Mouse (Mus musculus) testis, postnatal 10 days (tissue): ENCODE measurements around the gene Parp3.

ENCODE experiments used
- DNase-seq: peaks from one replicate; pipeline ENCODE4 v3.0.0; 2021; ENCODE audit warnings: low spot score

Parp3 gene

DNA sequence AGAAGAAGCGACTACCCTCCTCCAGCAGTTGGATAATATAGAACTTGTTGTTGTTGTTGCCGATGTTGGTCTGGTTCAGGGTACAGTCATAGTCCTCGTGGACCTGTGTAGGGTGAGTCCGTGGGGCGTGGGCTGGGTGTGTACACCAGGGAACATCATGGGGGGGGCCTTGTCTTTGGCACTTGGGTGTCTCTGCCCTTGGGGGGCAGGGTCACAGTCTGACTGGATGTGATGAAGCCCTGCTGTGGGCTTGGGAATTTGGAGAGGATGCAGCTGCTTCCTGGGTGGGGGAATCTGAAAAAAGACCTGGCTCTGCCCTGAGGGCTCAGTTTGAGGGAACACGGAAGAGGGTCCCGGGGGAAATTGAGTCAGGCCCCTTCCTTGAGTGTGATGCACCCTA, 1.7 kb downstream of the Parp3 start:
- peak; percentile 75 for DNase-seq

DNA sequence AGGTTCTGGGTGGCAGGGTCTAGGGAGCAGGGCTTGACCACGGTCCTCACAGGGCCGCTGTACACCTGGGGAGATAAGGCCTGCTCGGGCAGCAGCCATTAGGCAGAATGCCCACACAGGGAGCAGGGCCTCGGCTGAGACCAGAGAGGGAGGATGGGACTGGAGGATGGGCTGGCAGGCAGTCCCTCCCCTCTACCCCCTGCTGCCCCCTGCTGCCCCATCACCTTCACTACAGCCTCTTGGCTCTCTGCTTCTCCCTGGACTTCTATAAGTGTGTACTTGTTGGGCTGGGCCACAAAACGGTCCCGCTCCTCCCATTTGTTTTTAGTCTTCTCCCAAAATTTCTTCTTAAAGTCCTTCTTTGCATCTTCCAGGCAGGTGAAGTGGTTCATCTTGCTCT, 2.3 kb downstream of the Parp3 start:
- DNase-seq: peak; percentile 87

DNA sequence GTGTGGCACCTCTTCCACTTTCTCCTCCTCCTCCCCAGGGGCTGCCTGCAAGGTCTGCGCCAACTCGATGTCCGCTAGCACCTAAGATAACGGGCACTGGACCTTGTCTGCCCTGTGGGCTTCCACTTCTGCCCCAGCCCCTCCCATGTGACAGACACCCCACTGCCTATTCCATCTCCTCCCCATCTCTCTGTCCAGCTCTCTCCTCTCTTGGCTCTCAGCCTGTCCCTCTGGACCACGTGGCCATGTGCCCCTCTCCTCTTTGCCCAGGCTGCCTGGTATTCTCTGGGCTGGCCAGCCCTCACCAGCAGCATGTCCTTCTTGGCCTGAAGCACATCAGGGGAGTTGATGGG, 3.0 kb downstream of the Parp3 start:
- DNase-seq: peak; percentile 47

DNA sequence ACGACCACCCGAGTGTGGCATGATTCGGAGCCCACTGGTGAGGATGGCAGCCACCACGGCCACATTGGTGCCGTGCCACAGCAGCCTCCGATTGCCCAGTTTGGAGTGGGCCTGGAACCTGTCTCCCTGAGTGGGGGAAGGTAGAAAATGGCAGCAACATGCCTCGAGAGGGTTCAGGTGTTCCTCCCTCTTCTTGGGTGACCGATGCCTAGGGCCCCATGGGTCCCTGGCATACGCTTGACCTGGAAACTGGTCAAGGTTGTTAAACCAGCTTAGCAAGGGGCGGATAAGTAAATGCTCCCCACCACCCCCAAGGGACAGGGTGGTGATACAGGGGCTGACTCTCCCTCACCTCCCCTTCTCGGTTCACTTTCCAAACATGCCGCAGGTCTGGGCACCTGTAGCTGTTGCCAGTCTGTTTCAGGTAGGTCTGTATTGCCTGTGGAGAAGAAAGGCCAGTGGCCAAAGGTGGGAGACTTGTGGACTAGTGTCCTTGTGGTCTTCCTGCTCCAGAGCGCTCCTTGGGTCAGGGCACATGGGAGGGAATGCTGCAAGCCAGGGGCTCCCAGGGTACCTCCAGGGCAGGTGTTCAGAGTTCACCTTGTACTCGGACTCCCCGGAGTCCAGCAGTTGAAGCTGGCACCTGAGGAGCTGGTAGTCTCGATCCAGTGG, 3.5 kb downstream of the Parp3 start:
- DNase-seq: no peak

DNA sequence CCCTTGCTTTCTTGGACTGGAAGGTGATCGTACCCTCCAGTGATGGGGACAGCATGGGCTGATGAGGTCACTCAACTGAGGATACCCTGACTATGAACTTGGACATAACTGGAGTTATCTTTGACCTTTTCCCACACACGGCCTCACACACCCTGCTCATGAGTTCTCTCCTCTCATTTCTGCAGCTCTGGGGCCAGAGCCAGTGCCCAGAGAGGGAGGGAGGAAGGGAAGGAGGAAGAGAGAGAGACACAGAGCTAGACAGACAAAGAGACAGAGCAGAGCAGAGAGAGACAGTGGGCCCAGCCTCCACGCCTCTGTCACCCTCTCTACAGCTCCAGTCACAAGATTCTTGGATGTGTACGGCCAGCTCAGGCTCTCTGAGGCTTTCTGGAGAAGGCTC, 4.4 kb downstream of the Parp3 start:
- no peak for DNase-seq

DNA sequence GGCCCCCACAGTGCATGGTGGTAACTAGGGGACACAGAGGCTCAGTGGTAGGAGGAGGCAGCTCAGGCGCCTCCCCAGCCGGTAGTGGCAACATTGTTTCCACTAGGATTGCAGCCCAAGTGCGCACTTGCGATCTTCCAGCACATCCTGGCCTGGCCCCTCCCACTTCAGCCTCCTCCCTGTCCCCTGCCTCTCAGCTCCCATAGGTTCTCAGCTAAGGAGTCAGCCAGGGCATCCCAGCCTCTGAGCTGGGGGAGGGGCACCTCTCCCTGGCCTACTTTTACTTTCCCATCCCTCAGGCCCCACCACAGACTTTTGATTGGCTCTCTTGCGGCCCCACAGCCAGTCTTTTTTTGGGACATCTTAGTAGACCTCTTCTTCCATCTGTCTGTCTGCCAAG, 4.9 kb downstream of the Parp3 start:
- DNase-seq: peak; percentile 84

DNA sequence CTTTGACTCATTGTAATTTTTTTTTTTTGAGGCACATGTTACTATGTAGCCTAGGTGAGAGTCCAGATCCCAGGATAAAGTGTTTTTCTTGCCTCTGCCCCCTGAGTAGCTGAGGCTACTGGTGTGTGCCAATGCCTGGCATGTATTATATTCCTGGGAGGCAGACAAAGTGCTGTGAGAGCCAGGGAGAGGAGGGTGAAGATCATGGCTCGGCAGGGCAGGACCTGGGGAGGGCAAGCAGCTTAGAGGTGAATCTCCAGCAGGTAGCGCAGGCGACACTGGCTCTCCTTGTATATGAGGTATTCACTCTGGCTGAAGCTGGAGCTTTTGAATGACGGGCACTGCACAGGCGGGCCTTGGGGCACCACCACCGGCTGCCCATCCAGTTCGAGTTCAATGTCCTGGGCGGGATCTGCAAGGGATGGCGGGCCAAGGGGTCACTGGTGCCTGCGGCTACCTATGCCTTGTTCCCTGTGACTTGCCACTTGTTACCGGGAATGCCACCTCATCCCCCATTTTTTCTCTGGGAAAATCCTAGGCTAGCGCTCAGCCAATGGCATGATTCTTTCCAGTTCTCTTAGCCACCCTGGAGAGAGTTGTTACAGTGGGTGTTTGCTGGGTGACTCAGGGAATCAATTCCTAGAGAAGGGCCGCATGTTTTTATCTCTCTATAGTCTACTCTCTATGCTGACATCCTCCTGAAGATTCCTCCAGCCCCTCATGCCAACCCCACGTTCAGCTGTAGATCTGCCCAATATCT, 5.6 kb downstream of the Parp3 start:
- DNase-seq: peak; percentile 43

DNA sequence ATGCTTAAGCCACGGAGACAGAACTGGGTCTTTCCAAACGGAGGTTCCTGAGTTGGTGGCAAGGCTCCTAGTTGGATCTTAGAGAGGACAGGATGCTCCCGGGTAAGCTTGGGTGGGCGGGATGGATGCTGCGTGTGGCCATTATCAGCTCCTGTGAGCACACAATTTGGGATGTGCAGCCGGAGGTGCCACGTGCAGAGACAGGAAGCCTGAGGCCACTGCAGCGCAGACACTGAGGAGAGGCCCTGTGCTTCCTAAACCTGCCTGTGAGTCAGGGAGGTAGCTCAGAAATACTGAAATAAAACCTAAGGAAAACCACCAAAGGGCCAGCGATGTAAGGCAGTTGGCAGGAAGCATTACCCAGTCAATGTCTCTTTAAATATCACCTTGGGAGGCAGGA, 7.0 kb downstream of the Parp3 start:
- no peak for DNase-seq

DNA sequence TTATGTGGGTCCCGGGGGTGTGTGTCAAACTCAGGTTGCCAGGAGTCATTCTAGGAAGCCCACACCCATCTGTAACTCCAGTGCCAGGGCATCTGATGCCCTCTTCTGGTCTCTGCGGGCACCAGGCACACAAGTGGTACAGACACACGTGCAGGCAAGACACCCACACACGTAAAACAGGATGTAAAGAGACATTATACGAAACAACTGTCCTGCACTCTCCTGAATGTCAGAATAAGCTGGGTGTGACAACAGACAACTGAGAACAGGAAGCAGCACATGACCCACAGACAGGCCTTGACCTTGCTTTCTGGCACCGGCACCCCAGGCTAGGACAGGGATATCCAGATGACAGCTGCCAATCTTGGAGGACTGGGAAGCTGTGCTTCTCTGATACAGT, 7.4 kb downstream of the Parp3 start:
- DNase-seq: no peak

DNA sequence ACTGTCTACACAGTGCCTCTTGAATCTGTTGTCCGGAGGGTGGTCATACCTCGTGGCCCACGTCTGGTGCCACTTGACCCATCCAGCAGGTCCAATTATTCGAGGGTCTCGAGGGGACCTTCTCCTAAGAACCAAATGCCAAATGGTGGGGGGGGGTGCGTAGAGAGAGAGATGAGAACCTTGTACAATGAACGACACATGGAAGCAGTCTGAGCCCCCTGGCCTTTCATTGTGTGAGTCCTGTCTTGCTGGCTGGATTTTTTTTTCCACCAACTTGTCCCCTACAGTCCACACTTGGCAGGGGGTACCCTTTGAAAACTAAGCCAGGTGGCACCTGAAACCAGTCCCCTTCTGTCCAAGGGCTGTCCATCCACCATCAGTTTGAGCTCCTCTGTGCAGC, 9.0 kb downstream of the Parp3 start:
- no peak for DNase-seq

DNA sequence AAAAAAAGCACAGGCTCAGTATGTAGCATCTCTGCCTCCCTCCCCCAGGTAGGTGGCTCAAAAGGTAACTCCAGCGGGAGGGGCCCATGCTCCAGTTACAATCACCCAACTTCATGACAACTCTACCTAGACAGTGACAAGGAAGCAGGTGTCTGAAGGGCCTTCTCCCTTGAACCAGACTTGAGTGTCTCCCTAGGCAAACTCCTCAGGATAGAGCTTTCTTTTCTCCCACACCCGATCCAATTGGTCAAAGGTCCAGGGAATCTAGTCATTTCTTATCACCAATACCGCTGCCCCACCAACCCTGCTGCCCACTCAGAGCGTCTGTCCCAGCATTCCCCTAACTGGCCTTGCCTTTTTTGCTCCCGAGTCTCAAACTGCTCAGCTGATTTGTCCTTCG, 10.0 kb downstream of the Parp3 start:
- DNase-seq: no peak

DNA sequence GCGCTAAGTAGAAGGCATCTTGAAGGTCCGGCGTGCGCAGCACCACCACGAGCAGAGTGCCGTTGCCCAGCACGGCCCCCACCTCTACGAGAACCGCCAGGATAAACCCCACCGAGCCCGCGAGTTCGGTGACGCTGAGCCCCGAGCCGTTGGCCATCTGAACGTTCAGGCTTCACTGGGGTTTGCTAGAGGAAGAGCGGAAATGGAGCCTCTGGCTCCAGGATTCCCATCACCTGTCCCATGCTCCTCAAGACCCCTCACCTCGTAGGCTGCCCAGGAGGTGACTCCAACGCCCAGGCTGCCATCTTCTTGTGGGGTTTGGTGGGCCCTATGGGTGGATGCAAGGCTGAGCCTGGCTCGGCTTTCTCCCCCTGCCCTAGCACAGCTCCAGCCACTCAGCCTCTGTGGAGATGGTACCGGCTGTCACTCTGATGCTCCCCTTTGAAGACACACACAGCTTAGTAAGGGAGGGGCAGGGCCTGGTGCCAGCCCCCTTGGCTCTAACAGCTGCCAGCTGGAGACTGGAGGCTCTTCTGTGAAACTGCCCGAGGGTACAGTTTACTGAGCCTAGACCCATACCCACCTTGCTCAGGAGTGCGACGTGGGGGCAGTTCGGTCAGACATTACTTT, 11.1 kb downstream of the Parp3 start, which contains the start of gene Gpr62:
TSS of gene Gpr62 (minus strand) at position 368 of the 630 bp plus-strand sequence.
- DNase-seq: no peak

DNA sequence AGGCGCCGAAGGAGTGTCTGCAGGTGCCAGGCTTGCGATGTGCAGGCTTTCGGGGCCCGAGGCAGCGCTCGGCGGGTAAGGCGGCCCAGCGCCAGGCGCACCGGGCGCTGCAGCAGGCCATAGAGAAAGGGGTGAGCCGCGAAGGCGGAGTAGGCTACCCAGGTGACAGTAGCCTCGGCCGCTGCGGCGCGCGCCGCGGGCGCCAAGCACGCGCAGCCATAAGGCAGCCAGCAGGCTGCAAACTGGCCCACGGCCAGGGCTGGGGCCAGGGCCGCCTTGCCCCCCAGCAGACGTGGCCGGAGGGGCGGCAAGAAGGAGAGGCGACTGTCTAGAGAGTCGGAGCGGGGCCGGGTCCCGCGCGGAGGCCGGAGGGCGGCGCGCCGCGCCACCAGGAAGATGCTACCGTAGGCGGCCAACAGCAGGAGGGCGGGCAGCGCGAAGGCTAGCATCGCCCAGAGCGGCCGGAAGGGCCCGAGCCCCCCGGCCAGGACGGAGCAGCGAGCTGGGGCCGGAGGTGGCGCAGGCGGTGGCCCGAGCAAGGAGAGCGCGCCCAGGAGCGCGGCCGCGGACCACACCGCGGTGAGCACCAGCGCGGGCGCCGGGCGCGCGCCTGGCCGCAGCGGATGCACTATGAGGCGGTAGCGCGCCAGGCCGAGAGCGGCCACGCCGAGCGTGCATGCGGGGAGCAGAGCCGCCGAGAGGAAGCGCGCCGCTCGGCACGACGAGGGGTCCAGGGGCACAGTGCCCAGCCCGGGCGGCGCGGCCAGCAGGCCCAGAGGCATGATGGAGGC, 11.8 kb downstream of the Parp3 start:
- peak; percentile 71 for DNase-seq

DNA sequence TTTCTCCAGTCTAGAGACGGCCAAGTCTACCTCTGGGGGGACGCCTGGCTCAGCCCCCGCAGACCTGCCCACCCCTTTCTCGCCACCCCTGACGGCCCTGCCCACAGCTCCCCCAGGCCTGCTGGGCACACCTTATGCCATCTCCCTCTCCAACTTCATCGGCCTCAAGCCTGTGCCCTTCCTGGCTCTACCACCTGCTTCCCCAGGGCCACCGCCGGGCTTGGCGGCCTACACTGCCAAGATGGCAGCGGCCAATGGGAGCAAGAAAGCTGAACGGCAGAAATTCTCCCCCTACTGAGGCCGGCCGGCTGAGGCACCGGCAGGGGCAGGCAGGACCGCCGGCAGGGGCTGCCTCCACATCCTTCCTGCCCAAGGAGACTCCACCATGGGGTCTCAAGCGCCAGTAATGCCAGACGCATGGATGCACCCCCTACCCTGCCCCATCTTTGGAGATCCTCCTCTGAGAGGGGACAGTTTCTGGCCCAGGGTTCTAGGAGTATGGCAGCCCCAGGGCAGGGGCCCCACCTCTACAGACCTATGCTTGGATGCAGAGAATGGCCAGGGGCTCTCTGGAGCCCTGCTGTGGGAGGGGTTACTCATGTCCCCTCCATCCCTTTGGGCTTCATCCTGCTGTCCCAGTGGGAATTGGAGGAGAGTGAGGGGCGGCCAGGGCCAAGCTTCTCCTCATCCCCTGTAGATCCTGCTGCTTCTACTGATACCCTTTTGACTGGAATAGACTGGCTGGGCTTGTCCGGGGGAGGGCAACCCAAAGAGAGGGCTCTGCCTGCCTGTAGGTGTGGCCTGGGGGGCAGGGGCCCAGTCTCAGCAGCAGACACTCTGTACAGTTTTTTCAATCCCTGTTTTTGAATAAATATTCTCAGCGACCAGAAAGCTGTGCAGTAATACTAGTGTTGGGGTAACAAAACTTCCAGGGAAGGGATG, 13.4 kb downstream of the Parp3 start:
- no peak for DNase-seq

DNA sequence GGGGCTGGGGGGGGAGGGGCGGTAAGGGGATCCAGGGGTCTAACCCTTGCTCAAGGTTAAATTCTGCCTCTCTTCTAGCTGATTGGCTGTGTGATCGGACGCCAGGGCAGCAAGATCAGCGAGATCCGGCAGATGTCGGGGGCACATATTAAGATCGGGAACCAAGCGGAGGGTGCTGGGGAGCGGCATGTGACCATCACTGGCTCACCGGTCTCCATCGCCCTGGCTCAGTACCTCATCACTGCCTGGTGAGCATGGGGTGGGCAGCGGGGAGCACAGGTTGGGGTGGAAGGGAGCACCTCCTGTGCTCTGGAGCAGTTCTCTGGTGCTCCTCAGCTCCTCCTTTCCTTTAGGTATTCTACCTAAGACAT, 14.3 kb downstream of the Parp3 start:
- no peak for DNase-seq

DNA sequence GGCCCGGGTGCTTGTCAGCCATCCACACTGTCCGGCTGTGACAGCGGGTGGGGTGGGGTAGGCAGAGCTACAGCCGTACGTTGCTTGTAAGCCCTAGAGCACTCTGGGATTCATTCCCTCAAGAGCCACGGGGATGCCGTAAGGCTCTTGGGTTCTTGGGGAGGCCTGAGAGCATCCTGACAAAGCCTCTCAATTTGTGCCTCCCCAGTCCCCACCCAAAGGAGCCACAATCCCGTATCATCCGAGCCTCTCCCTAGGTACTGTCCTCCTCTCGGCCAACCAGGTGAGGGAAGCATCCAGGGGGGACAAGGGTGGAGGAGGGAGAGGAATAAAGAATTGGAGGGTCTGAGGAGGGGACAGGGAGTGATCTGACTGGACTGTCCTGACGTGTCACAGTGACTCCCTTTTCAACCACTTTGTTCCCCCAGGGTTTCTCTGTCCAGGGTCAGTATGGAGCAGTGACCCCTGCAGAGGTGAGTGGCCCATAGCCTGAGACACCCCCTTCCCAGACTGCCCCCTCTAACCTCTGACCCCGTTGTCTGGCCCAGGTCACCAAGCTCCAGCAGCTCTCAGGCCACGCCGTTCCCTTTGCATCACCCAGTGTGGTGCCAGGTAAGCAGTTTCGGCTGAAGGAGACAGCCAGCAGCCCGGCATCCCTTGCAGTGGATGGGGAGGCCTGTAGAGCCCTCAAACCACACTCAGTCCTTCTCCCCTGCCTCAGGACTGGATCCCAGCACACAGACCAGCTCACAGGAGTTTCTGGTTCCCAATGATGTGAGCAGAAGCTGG, 14.9 kb downstream of the Parp3 start:
- no peak for DNase-seq

DNA sequence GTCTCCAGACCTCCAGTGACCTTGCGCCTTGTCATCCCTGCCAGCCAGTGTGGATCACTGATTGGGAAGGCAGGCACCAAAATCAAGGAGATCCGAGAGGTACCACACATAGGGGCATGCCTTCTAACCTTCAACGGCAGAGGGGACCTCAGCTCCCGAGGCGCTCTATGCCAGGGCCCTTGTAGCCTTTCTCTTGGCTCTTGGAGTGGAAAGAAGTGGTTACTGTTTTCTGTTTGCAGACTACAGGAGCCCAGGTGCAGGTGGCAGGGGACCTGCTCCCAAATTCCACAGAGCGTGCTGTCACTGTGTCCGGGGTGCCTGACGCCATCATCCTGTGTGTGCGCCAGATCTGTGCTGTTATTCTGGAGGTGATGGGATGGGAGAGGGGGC, 15.7 kb downstream of the Parp3 start:
- DNase-seq: no peak

DNA sequence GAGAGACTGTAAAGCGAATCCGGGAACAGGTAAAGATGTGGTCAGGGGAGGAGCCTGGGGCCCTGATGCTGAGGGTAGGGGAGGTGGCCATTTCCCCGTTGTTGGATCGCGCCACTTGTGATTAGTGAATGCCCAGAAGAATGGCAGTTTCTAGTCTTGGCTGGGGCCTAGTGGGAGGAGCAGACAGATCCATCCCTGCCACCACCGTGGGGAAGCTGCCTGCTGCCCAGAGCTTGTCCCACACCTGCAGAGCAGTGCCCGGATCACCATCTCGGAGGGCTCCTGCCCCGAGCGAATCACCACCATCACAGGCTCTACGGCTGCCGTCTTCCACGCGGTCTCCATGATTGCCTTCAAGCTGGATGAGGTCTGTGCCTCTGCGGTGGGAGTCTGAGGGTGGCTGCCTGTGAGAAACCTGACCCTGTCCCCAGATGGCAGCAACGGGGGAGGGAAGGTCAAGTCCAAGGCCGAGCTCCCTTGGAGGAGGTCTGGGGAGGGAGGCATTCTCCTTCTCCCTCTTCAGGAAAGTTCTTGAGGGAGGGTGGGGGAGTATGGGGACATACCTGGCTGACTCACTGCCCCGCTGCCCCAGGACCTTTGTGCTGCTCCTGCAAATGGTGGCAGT, 16.2 kb downstream of the Parp3 start:
- DNase-seq: no peak

DNA sequence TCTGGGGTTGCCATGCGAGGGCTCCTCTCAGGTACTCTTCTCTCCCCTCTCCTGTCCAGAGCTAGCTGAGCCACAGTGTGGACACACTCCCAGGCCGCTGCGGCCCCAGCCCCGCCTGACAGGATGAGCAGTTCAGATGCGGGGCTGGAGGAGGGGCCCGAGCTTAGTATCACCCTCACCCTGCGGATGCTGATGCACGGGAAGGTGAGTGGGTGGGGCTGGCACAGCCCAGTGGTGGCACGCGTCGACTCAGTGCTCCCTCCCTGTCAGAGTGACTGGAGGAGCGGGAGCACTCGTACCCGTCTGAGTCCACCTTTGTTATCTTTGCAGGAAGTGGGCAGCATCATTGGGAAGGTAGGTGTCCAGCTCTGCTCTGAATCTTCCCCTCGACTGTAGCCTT, 16.8 kb downstream of the Parp3 start:
- DNase-seq: no peak

DNA sequence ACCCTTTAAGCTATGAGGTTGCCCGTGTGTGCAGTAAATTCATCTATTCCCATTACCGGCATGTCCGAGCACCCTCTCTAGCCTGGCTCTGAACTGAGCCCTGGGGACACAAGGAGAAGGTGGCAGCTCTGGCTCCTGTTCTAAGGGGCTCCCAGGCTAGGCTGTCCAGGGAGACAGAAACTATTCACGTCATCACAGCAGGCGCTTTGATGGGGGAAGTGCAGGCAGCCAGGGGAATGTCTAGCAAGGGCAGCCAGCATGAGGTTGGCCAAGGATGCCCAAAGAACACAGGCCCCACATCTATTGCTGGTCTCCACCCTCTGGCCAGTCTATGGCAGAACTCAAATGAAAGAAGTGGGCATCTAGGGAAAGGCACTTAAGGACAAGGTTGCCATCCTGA, 18.8 kb downstream of the Parp3 start:
- no peak for DNase-seq
